Mouse (Mus musculus): ENCODE measurements around the gene 4930579F01Rik.
A peak's percentile ranks its signal among the peaks of the same experiment; 100 is the strongest.

Gene 4930579F01Rik

GRCm38 (mm10) chr3:138216091-138216490, 22.5 kb upstream of the 4930579F01Rik start:
- DNase-seq (ENCODE audit: low read depth, low spot score), result no peak

GRCm38 (mm10) chr3:138215395-138215989, 21.9 kb upstream of the 4930579F01Rik start:
- DNase-seq (ENCODE audit: low read depth, low spot score), result no peak

GRCm38 (mm10) chr3:138212431-138212951, 18.9 kb upstream of the 4930579F01Rik start:
- no peak for DNase-seq (ENCODE audit: low read depth, low spot score)

GRCm38 (mm10) chr3:138210432-138211075, 16.9 kb upstream of the 4930579F01Rik start:
- no peak for DNase-seq (ENCODE audit: low read depth, low spot score)

GRCm38 (mm10) chr3:138208821-138209220, 15.2 kb upstream of the 4930579F01Rik start:
- DNase-seq (ENCODE audit: low read depth, low spot score), result no peak

GRCm38 (mm10) chr3:138198722-138199068, 5.1 kb upstream of the 4930579F01Rik start:
- DNase-seq (ENCODE audit: low read depth, low spot score), result no peak

GRCm38 (mm10) chr3:138197973-138198721, 4.5 kb upstream of the 4930579F01Rik start:
- peak; percentile 74 for DNase-seq (ENCODE audit: low read depth, low spot score)

GRCm38 (mm10) chr3:138197556-138197955, 3.9 kb upstream of the 4930579F01Rik start:
- no peak for DNase-seq (ENCODE audit: low read depth, low spot score)

- no peak for DNase-seq (ENCODE audit: low read depth, low spot score)
Observed at GRCm38 (mm10) chr3:138197093-138197492, 3.5 kb upstream of the 4930579F01Rik start.

- no peak for DNase-seq (ENCODE audit: low read depth, low spot score)
Observed at GRCm38 (mm10) chr3:138192260-138192659, 1.4 kb downstream of the 4930579F01Rik start.

- no peak for DNase-seq (ENCODE audit: low read depth, low spot score)
Observed at GRCm38 (mm10) chr3:138185995-138186930, 7.4 kb downstream of the 4930579F01Rik start.

GRCm38 (mm10) chr3:138185290-138185689, 8.3 kb downstream of the 4930579F01Rik start:
- no peak for DNase-seq (ENCODE audit: low read depth, low spot score)

GRCm38 (mm10) chr3:138183371-138183770, 10.3 kb downstream of the 4930579F01Rik start:
- DNase-seq (ENCODE audit: low read depth, low spot score), result no peak

GRCm38 (mm10) chr3:138182019-138182418, 11.6 kb downstream of the 4930579F01Rik start:
- DNase-seq (ENCODE audit: low read depth, low spot score), result no peak

GRCm38 (mm10) chr3:138175551-138175950, 18.1 kb downstream of the 4930579F01Rik start:
- no peak for DNase-seq (ENCODE audit: low read depth, low spot score)

GRCm38 (mm10) chr3:138173291-138173690, 20.3 kb downstream of the 4930579F01Rik start:
- DNase-seq (ENCODE audit: low read depth, low spot score), result no peak

- no peak for DNase-seq (ENCODE audit: low read depth, low spot score)
Observed at GRCm38 (mm10) chr3:138162553-138163183, 31.0 kb downstream of the 4930579F01Rik start.

- no peak for DNase-seq (ENCODE audit: low read depth, low spot score)
Observed at GRCm38 (mm10) chr3:138161623-138162022, 32.0 kb downstream of the 4930579F01Rik start.

- DNase-seq (ENCODE audit: low read depth, low spot score), result no peak
Observed at GRCm38 (mm10) chr3:138156651-138157050, 37.0 kb downstream of the 4930579F01Rik start.

GRCm38 (mm10) chr3:138155062-138155461, 38.6 kb downstream of the 4930579F01Rik start:
- DNase-seq (ENCODE audit: low read depth, low spot score), result no peak

- DNase-seq (ENCODE audit: low read depth, low spot score), result no peak
Observed at GRCm38 (mm10) chr3:138148811-138149210, 44.8 kb downstream of the 4930579F01Rik start.
